Mouse (Mus musculus) CH12F3 (cell line): ENCODE measurements around the gene Rhoh.

Source experiments
- in situ Hi-C: fragments of 300-500 bp; cut with MboI; formaldehyde crosslinking; loops from 2 replicates; pipeline ENCODE4 v1.14.3; 2020; ENCODE audit warnings: low sequenced_read_pairs

Gene Rhoh

GRCm38 (mm10) chr5:65920701-65921426, 59.9 kb downstream of the Rhoh start:
- in situ Hi-C loops: no loop called here

- in situ Hi-C loops: no loop called here
Observed at GRCm38 (mm10) chr5:65921477-65922138, 60.6 kb downstream of the Rhoh start.

GRCm38 (mm10) chr5:65926666-65927065, 65.7 kb downstream of the Rhoh start:
- in situ Hi-C loops: loop anchor here (25.0 kb wide), 1 partner anchor 89 kb away; no protein-coding TSS in a partner anchor

GRCm38 (mm10) chr5:65929162-65929561, 68.1 kb downstream of the Rhoh start:
- in situ Hi-C loops: loop anchor here (25.0 kb wide), 1 partner anchor 92 kb away; no protein-coding TSS in a partner anchor

- in situ Hi-C loops: loop anchor here (25.0 kb wide), 1 partner anchor 93 kb away; no protein-coding TSS in a partner anchor
Observed at GRCm38 (mm10) chr5:65930171-65930570, 69.2 kb downstream of the Rhoh start.

- in situ Hi-C loops: loop anchor here (25.0 kb wide), 1 partner anchor 96 kb away; no protein-coding TSS in a partner anchor
Observed at GRCm38 (mm10) chr5:65933258-65933657, 72.2 kb downstream of the Rhoh start.

GRCm38 (mm10) chr5:65933764-65934163, 72.8 kb downstream of the Rhoh start:
- in situ Hi-C loops: loop anchor here (25.0 kb wide), 1 partner anchor 96 kb away; no protein-coding TSS in a partner anchor

- in situ Hi-C loops: loop anchor here (25.0 kb wide), 1 partner anchor 97 kb away; no protein-coding TSS in a partner anchor
Observed at GRCm38 (mm10) chr5:65934783-65935182, 73.8 kb downstream of the Rhoh start, which contains the start of gene Chrna9. Chrna9 (plus strand) TSS chr5:65934921.

GRCm38 (mm10) chr5:65937011-65937726, 76.2 kb downstream of the Rhoh start:
- in situ Hi-C loops: loop anchor here (25.0 kb wide), 1 partner anchor 100 kb away; no protein-coding TSS in a partner anchor

GRCm38 (mm10) chr5:65937998-65938715, 77.1 kb downstream of the Rhoh start:
- in situ Hi-C loops: loop anchor here (25.0 kb wide), 1 partner anchor 101 kb away; no protein-coding TSS in a partner anchor

GRCm38 (mm10) chr5:65941145-65941544, 80.1 kb downstream of the Rhoh start:
- in situ Hi-C loops: loop anchor here (25.0 kb wide), 1 partner anchor 104 kb away; no protein-coding TSS in a partner anchor
